Mouse (Mus musculus) erythroblast, embryonic 14.5 days (primary cell): ENCODE data around the gene Gpr137.

Source experiments
- GATA1 ChIP-seq: IDR thresholded peaks from 2 replicates; pipeline ENCODE4 v1.6.1; 2012; ENCODE audit warnings: low read length, inconsistent platforms, mixed read lengths
- TAL1 ChIP-seq: IDR thresholded peaks from 3 replicates; pipeline ENCODE4 v1.6.1; 2012; ENCODE audit warnings: low read length, inconsistent platforms, mixed read lengths

DNA sequence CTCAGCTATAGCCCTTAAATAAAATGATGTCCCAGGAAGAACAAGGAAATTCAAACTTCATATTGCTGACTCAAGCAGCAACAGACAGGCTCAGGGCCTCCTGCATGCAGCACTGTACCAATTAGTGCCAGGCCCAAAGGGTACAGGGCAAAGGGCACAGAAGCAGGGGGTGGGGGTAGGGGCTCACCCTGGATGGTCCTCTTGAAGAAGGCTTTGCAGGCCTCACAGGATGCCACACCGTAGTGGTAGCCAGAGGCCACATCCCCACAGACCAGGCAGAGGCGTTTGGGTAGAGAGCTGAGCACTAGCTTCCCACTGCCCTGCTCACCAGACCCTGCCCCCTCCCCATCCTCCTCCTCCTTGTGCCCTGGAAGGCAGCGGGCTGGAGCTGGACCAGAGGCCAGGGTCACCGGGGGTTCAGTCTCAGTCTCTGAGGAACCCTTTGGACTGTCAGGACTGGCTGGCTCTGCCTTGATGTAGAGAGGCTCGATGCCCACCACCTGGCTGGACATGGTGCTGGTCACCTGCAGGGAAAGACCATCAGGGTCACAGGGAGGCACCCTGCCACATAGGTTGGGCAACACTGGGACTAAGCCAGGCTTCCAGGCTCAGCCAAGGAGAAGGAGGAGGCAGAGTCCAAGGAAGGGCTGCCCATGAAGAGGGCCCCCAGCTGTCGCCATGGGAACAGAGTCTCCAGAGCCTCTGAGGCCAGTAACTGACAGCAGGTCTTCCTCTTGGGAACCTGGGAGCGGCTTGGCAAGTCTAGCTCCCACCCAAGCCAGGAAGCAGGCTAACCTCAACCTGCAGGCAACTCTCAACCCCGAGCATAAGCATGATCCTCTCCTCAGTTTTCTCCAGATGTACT is 22.2 kb downstream of the Gpr137 start:
- TF ChIP-seq GATA1 (no peak), TAL1 (no peak)
